Mouse (Mus musculus) intestine, embryonic 14.5 days (tissue): ENCODE measurements around the gene Fam71b. TPM values are rescaled to one million over a fixed set of nuclear protein-coding genes. Genes with fewer than 3 reads are reported as not detected.
"Not testable (repeated sequence)": the region's sequence is repeated elsewhere in the genome, so short reads cannot be mapped to it uniquely, and the experiment has no call there.

Experiments used
- ATAC-seq: fragments of 200-750 bp; cut with Nextera tagmentation; replicated peaks from 2 replicates; pipeline ENCODE4 v1.8.0; 2017; ENCODE audit warnings: low read depth, moderate number of reproducible peaks, moderate TSS enrichment, moderate library complexity; ENCODE audit not compliant: low FRiP score, low TSS enrichment
- DNase-seq: peaks from one replicate; pipeline ENCODE4 v3.0.0-alpha.2; 2018; ENCODE audit warnings: low spot score
- H3K27ac ChIP-seq: fragments of 300-500 bp; sonication (generic); 2 replicates; pipeline ENCODE4 v1.5.1; 2014; ENCODE audit warnings: low read depth, mild to moderate bottlenecking, control low read depth
- H3K27me3 ChIP-seq: fragments of 300-500 bp; sonication (generic); replicated peaks from 2 replicates; pipeline ENCODE4 v1.6.1; 2014; ENCODE audit warnings: low read length, control low read depth; ENCODE audit not compliant: control insufficient read depth, insufficient read depth
- H3K36me3 ChIP-seq: fragments of 300-500 bp; sonication (generic); 2 replicates; pipeline ENCODE4 v1.6.1; 2014; ENCODE audit warnings: low read length, control low read depth; ENCODE audit not compliant: control insufficient read depth, insufficient read depth
- H3K4me1 ChIP-seq: fragments of 300-500 bp; sonication (generic); replicated peaks from 2 replicates; pipeline ENCODE4 v1.6.1; 2014; ENCODE audit warnings: low read length, control low read depth, mixed read lengths; ENCODE audit not compliant: control insufficient read depth, insufficient read depth
- H3K4me2 ChIP-seq: fragments of 300-500 bp; sonication (generic); 2 replicates; pipeline ENCODE4 v1.6.1; 2014; ENCODE audit warnings: low read length
- H3K4me3 ChIP-seq: fragments of 300-500 bp; sonication (generic); 2 replicates; pipeline ENCODE4 v1.5.1; 2014; ENCODE audit warnings: low read depth, low read length, control low read depth, mixed read lengths
- H3K9ac ChIP-seq: fragments of 300-500 bp; sonication (generic); 2 replicates; pipeline ENCODE4 v1.6.1; 2014; ENCODE audit warnings: mild to moderate bottlenecking, low read length
- H3K9me3 ChIP-seq: fragments of 300-500 bp; sonication (generic); 2 replicates; pipeline ENCODE4 v1.6.1; 2016; ENCODE audit warnings: low read length, control low read depth; ENCODE audit not compliant: control insufficient read depth
- WGBS: fragments of 180-500 bp; shearing (Covaris S2); extraction: QIAGEN DNeasy Blood & Tissue Kit; methylation state at CpG from one replicate; pipeline ENCODE4 v1.1.7; 2014; 5-methylcytosine and 5-hydroxymethylcytosine counted together
- polyA plus RNA-seq: library from polyadenylated mRNA; unstranded; fragments of >200 nt; fragmentation: Nextera tagmentation; extraction: Ambion mirVana; gene quantifications from 2 replicates; pipeline ENCODE4 v1.2.1, GENCODE M21; 2014

The Fam71b gene
- polyA plus RNA-seq, 1 experiment from 2014 or later, result not detected

- no peak overlapping the region for H3K9ac ChIP-seq
- no peak; the same call in 1 of the 2 replicates for ATAC-seq
- 60% methylated on average over 12 of the region's 12 CpGs for WGBS
These were observed 5.2 kb downstream of the Fam71b start for GRCm38 (mm10) chr11:46401555-46401954.

DNA sequence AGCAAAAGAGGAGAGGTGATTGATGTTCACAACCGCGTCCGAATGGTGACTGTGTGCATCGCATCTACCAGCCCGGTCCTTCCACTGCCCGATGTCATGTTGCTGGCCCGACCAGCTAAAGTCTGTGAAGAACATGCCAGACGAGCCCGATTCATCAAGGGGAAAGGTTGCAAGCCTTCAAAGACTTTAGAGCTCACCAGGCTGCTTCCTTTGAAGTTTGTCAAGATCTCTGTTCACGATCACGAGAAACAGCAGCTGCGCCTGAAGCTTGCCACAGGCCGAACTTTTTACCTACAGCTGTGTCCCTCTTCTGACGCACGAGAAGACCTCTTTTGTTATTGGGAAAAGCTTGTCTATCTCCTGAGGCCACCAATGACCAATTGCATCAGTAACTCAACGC, 8.6 kb downstream of the Fam71b start:
- Histone ChIP-seq H3K27me3 (no peaks in the 10 kb centered on the region), H3K4me3 (no peak overlapping the region), H3K9ac (no peak overlapping the region), H3K9me3 (no peaks in the 10 kb centered on the region), H3K27ac (no peak overlapping the region), H3K4me2 (no peak overlapping the region), H3K36me3 (no peaks in the 10 kb centered on the region), H3K4me1 (no peaks in the 10 kb centered on the region)
- ATAC-seq (no peak), DNase-seq (no peak)
- 75% methylated on average over 16 of the region's 16 CpGs for WGBS

More at GRCm38 (mm10) chr11:46401555-46401954, 5.2 kb downstream of the Fam71b start:
- no peaks in the 10 kb centered on the region for H3K4me1 ChIP-seq
- H3K27me3 ChIP-seq, result no peaks in the 10 kb centered on the region
- H3K9me3 ChIP-seq, result no peaks in the 10 kb centered on the region
- peak overlapping the region; percentile 12; the same call in 1 of the 2 replicates for H3K4me2 ChIP-seq
- no peaks in the 10 kb centered on the region for H3K36me3 ChIP-seq
- peak; percentile 58 for DNase-seq
- no peak overlapping the region for H3K4me3 ChIP-seq
- H3K27ac ChIP-seq, result no peak overlapping the region

DNA sequence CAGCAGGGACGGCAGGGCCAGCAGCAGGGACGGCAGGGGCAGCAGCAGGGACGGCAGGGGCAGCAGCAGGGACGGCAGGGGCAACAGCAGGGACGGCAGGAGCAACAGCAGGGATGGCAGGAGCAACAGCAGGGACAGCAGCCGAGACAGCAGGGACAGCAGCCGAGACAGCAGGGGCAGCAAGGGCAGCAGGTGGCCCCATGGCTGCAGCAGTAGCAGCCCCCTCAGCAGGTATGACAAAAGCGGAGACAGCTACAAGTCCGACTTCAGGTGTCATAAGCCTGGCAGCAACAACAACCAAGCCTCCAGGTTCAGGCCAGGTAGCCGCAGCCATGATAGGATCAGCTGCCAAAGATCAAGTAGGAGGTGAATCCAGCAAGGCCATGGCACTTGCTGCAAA, 10.4 kb downstream of the Fam71b start:
- 51% methylated on average over 10 of the region's 10 CpGs for WGBS

DNA sequence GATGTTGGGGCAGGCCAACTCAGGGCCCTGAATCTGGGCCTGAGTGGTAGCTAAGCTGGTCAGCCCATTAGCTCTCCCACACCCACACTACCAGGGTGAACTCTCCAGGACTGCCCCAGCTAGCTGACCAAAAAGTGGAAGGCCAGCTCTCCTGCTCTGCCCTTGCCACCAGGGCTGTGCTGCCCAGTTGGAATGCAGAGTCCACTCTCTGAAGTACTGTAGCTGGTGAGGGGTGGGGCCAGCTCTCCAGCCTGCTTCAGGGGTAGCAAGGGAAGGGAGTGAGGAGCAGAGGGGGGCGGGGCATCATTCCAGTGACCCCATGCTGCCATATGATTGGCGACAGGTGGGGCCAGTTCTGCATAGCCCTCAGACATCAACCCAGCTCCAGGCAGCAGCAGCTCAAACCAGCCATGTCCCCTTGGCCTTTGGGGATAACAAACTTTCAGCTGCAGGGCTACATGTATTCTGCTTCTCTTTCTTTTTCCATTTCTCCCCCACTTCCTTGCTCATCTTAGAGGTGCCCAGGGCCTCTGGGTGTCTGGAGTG, 13.7 kb downstream of the Fam71b start:
- Histone ChIP-seq H3K36me3 (no peaks in the 10 kb centered on the region), H3K4me2 (no peak overlapping the region), H3K27ac (no peak overlapping the region), H3K9ac (no peak overlapping the region), H3K9me3 (no peaks in the 10 kb centered on the region), H3K4me3 (no peak overlapping the region), H3K27me3 (no peaks in the 10 kb centered on the region), H3K4me1 (no peaks in the 10 kb centered on the region)
- DNase-seq (no peak), ATAC-seq (no peak)
- WGBS, result 53% methylated on average over 2 of the region's 2 CpGs

More for the DNA sequence above, 10.4 kb downstream of the Fam71b start:
- Histone ChIP-seq H3K9me3 (no peaks in the 10 kb centered on the region), H3K4me1 (no peaks in the 10 kb centered on the region), H3K36me3 (no peaks in the 10 kb centered on the region), H3K27ac (no peak overlapping the region), H3K4me3 (no peak overlapping the region), H3K4me2 (no peak overlapping the region), H3K27me3 (no peaks in the 10 kb centered on the region), H3K9ac (no peak overlapping the region)
- DNase-seq (no peak), ATAC-seq (no peak)

DNA sequence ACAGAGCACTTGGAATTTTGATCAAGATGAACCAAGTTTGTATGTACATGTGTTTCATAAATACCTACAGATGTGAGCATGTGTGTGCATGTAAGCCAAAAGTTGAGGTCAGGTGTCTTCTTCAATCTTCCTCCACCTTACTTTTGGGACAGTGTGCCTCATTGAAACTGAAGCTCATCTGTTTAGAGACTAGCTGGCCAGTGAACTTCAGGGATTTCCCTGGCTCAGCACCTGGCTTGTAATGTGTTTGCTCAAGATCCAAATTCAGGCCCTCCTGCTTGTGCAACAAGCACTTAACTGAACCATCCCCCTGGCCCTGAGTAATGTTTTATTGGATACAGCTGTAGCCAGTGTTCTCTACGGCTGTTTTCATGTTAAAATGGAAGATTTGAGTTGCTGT, 22.1 kb downstream of the Fam71b start:
- ATAC-seq (no peak), DNase-seq (no peak)
- Histone ChIP-seq H3K4me3 (no peak overlapping the region), H3K4me1 (no peaks in the 10 kb centered on the region), H3K36me3 (no peaks in the 10 kb centered on the region), H3K9ac (no peak overlapping the region), H3K27me3 (no peaks in the 10 kb centered on the region), H3K9me3 (no peaks in the 10 kb centered on the region), H3K4me2 (no peak overlapping the region), H3K27ac (no peak overlapping the region)
- WGBS, result 24% methylated on average over 1 of the region's 1 CpGs

DNA sequence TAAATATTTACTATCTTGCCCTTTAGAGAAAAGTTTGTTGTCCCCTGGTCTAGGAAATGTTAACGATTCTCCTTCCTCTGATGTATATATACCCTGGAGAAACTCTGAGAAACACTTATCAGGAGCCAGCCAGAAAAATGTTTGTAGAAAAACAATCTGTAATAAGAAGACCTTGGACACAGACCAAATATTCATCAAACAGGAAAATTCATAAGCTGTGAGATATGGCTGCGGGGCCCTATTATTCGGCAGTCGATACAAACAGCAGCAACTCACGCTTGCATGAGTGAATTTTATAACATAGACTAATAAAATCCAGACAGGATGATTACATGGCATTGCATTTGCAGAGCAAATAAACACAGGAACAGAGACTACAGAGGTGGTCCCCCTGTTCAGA, 22.5 kb downstream of the Fam71b start:
- no peak for DNase-seq
- Histone ChIP-seq H3K4me1 (no peaks in the 10 kb centered on the region), H3K4me3 (no peak overlapping the region), H3K9me3 (no peaks in the 10 kb centered on the region), H3K4me2 (no peak overlapping the region), H3K27me3 (no peaks in the 10 kb centered on the region), H3K9ac (no peak overlapping the region), H3K36me3 (no peaks in the 10 kb centered on the region), H3K27ac (no peak overlapping the region)
- 62% methylated on average over 5 of the region's 5 CpGs for WGBS
- ATAC-seq, result no peak

GRCm38 (mm10) chr11:46421086-46421888, 24.9 kb downstream of the Fam71b start:
- Histone ChIP-seq H3K9ac (no peak overlapping the region), H3K27ac (no peak overlapping the region), H3K27me3 (no peaks in the 10 kb centered on the region), H3K36me3 (no peaks in the 10 kb centered on the region), H3K4me2 (no peak overlapping the region), H3K4me1 (no peaks in the 10 kb centered on the region), H3K4me3 (no peak overlapping the region), H3K9me3 (no peaks in the 10 kb centered on the region)
- DNase-seq (no peak), ATAC-seq (no peak)
- 74% methylated on average over 8 of the region's 8 CpGs for WGBS

GRCm38 (mm10) chr11:46428131-46428530, 31.8 kb downstream of the Fam71b start:
- not testable (repeated sequence) for H3K27me3 ChIP-seq, ATAC-seq, H3K27ac ChIP-seq, DNase-seq, H3K9me3 ChIP-seq, H3K4me3 ChIP-seq, H3K4me1 ChIP-seq, H3K4me2 ChIP-seq, H3K36me3 ChIP-seq, H3K9ac ChIP-seq
- WGBS, result 40% methylated on average over 4 of the region's 4 CpGs

GRCm38 (mm10) chr11:46430123-46430522, 33.8 kb downstream of the Fam71b start:
- Histone ChIP-seq H3K4me2 (no peak overlapping the region), H3K27ac (no peak overlapping the region), H3K9me3 (no peaks in the 10 kb centered on the region), H3K27me3 (no peaks in the 10 kb centered on the region), H3K36me3 (no peaks in the 10 kb centered on the region), H3K4me1 (no peaks in the 10 kb centered on the region), H3K9ac (no peak overlapping the region), H3K4me3 (no peak overlapping the region)
- DNase-seq (no peak), ATAC-seq (no peak)
- 89% methylated on average over 2 of the region's 2 CpGs for WGBS
